In genomic region chr9:28136614-28137013, GRCm38 (mm10) we compare ENCODE assay signal across 22 mouse cellular contexts.
A peak's percentile ranks its signal among the peaks of the same experiment; 100 is the strongest.
DNase-seq lines count a peak whose midpoint lies in the region; ATAC-seq lines count a peak whose summit lies in the region.
"Had no signal": no experiment of that assay in that cellular context is flagged by ENCODE, and none has a peak within 500 bp of the region (broad histone marks: within the 10 kb centered on the region; RNA-seq: fewer than 3 reads in every experiment).

No protein-coding gene starts in this region.

- no peak overlapping the region for H3K9ac ChIP-seq in hindbrain, embryonic 12.5 days
- H3K9ac ChIP-seq in hindbrain, embryonic 16.5 days (ENCODE audit: low read depth, low read length): no peak overlapping the region
- no peak overlapping the region for H3K9ac ChIP-seq in midbrain, embryonic 14.5 days (replicated peaks; ENCODE audit: low read length)
- no peak overlapping the region for H3K9ac ChIP-seq in neural tube, embryonic 14.5 days (replicated peaks; ENCODE audit: low read depth, low read length)
- H3K9ac ChIP-seq: embryonic facial prominence, embryonic 12.5 days; liver, embryonic 15.5 days; midbrain, embryonic 12.5 days had no signal

- no peak overlapping the region for H3K27ac ChIP-seq in hindbrain, embryonic 12.5 days
- no peak overlapping the region for H3K27ac ChIP-seq in hindbrain, embryonic 16.5 days (ENCODE audit: low read depth, low read length)
- no peak overlapping the region for H3K27ac ChIP-seq in midbrain, embryonic 14.5 days (replicated peaks; ENCODE audit: low read depth, low read length)
- H3K27ac ChIP-seq in neural tube, embryonic 14.5 days (ENCODE audit: low read depth, low read length): no peak overlapping the region
- H3K27ac ChIP-seq: embryonic facial prominence, embryonic 12.5 days; kidney, postnatal 0 days; limb, embryonic 10.5 days; liver, embryonic 15.5 days; midbrain, embryonic 12.5 days had no signal

- H3K36me3 ChIP-seq in hindbrain, embryonic 12.5 days: no peaks in the 10 kb centered on the region
- no peaks in the 10 kb centered on the region for H3K36me3 ChIP-seq in hindbrain, embryonic 16.5 days (ENCODE audit: control insufficient read depth, insufficient read depth, low read length)
- no peaks in the 10 kb centered on the region for H3K36me3 ChIP-seq in midbrain, embryonic 14.5 days (ENCODE audit: control insufficient read depth, insufficient read depth, low read length)
- no peaks in the 10 kb centered on the region for H3K36me3 ChIP-seq in neural tube, embryonic 14.5 days (ENCODE audit: control insufficient read depth, insufficient read depth, low read length)
- H3K36me3 ChIP-seq: embryonic facial prominence, embryonic 12.5 days; limb, embryonic 10.5 days; liver, embryonic 15.5 days; midbrain, embryonic 12.5 days had no signal

- H3K4me3 ChIP-seq in hindbrain, embryonic 12.5 days: no peak overlapping the region
- H3K4me3 ChIP-seq in hindbrain, embryonic 16.5 days (ENCODE audit: low read length): no peak overlapping the region
- H3K4me3 ChIP-seq in midbrain, embryonic 14.5 days (replicated peaks; ENCODE audit: low read depth, low read length): no peak overlapping the region
- H3K4me3 ChIP-seq in neural tube, embryonic 14.5 days (ENCODE audit: low read depth, low read length): no peak overlapping the region
- H3K4me3 ChIP-seq: embryonic facial prominence, embryonic 12.5 days; limb, embryonic 10.5 days; liver, embryonic 15.5 days; midbrain, embryonic 12.5 days had no signal

- ATAC-seq in hindbrain, embryonic 12.5 days (ENCODE audit: low FRiP score): 0 out of 2 replicates have a peak, but pooled peaks have one; percentile 38
- ATAC-seq in hindbrain, embryonic 16.5 days: no peak
- no peak for ATAC-seq in midbrain, embryonic 14.5 days (ENCODE audit: low FRiP score, low TSS enrichment)
- peak; percentile 34; the same call in 1 of the 2 replicates for ATAC-seq in neural tube, embryonic 14.5 days (ENCODE audit: low read depth)

- no peak overlapping the region for H3K4me2 ChIP-seq in hindbrain, embryonic 12.5 days (replicated peaks)
- H3K4me2 ChIP-seq in hindbrain, embryonic 16.5 days (ENCODE audit: low read length): no peak overlapping the region
- no peak overlapping the region for H3K4me2 ChIP-seq in midbrain, embryonic 14.5 days (ENCODE audit: low read length)
- no peak overlapping the region for H3K4me2 ChIP-seq in neural tube, embryonic 14.5 days (ENCODE audit: low read depth, low read length)
- H3K4me2 ChIP-seq: embryonic facial prominence, embryonic 12.5 days; liver, embryonic 15.5 days; midbrain, embryonic 12.5 days had no signal

- DNase-seq in embryo, embryonic 10.5 days (ENCODE audit: low spot score): peak; percentile 62
- peak; percentile 27 for DNase-seq in midbrain, embryonic 14.5 days
- DNase-seq in natural killer cell, adult 2 months (ENCODE audit: low spot score in 2 of 2): no peak
- DNase-seq in lung, adult 18-20 months: no peak
- DNase-seq: adrenal gland, postnatal 25 days; cerebellum, adult 9-10 months; gastrocnemius, postnatal 36 days; heart, postnatal 36 days; kidney, adult 18-20 months; liver; lung, postnatal 4 days; right cerebral cortex, postnatal 14 days; spleen, adult 18-20 months; thymus, postnatal 14 days had no signal

- H3K4me1 ChIP-seq in hindbrain, embryonic 12.5 days: peaks cover 7% of the 10 kb centered on the region; the same call in 1 of the 2 replicates
- H3K4me1 ChIP-seq in hindbrain, embryonic 16.5 days (ENCODE audit: control insufficient read depth, insufficient read depth, low read depth, low read length): peaks cover 3% of the 10 kb centered on the region; the same call in 1 of the 2 replicates
- H3K4me1 ChIP-seq in midbrain, embryonic 14.5 days (ENCODE audit: control insufficient read depth, insufficient read depth, low read length): 0 out of 2 replicates have a peak, but pooled peaks cover 5% of the 10 kb centered on the region
- H3K4me1 ChIP-seq in neural tube, embryonic 14.5 days (ENCODE audit: control insufficient read depth, insufficient read depth, low read length): no peaks in the 10 kb centered on the region
- H3K4me1 ChIP-seq: embryonic facial prominence, embryonic 12.5 days; limb, embryonic 10.5 days; liver, embryonic 15.5 days had no signal

- WGBS in hindbrain, embryonic 12.5 days: 23% methylated on average over 2 of the region's 2 CpGs
- 9% methylated on average over 2 of the region's 2 CpGs for WGBS in hindbrain, embryonic 16.5 days
- WGBS in midbrain, embryonic 14.5 days: 10% methylated on average over 2 of the region's 2 CpGs
- 3% methylated on average over 2 of the region's 2 CpGs for WGBS in neural tube, embryonic 14.5 days

- no peaks in the 10 kb centered on the region for H3K27me3 ChIP-seq in hindbrain, embryonic 12.5 days
- H3K27me3 ChIP-seq in hindbrain, embryonic 16.5 days (replicated peaks; ENCODE audit: control insufficient read depth, insufficient read depth, low read length): no peaks in the 10 kb centered on the region
- no peaks in the 10 kb centered on the region for H3K27me3 ChIP-seq in midbrain, embryonic 14.5 days (ENCODE audit: control insufficient read depth, insufficient read depth, low read length)
- no peaks in the 10 kb centered on the region for H3K27me3 ChIP-seq in neural tube, embryonic 14.5 days (ENCODE audit: control insufficient read depth, insufficient read depth, low read length)
- H3K27me3 ChIP-seq: embryonic facial prominence, embryonic 12.5 days; liver, embryonic 15.5 days; midbrain, embryonic 12.5 days had no signal

- no peaks in the 10 kb centered on the region for H3K9me3 ChIP-seq in hindbrain, embryonic 12.5 days (replicated peaks)
- H3K9me3 ChIP-seq in hindbrain, embryonic 16.5 days (ENCODE audit: control insufficient read depth, low read length): no peaks in the 10 kb centered on the region
- H3K9me3 ChIP-seq in midbrain, embryonic 14.5 days (ENCODE audit: control insufficient read depth, low read length): no peaks in the 10 kb centered on the region
- no peaks in the 10 kb centered on the region for H3K9me3 ChIP-seq in neural tube, embryonic 14.5 days (ENCODE audit: control insufficient read depth, low read length)
- H3K9me3 ChIP-seq: embryonic facial prominence, embryonic 12.5 days; limb, embryonic 10.5 days; liver, embryonic 15.5 days; midbrain, embryonic 12.5 days had no signal

Comparison
In these comparisons a context has a peak if more than half of its experiments do, and no peak if none do; other contexts are left out.
1. ATAC-seq: peak in hindbrain, embryonic 12.5 days (single experiment) and neural tube, embryonic 14.5 days (single experiment); none in hindbrain, embryonic 16.5 days (single experiment) and midbrain, embryonic 14.5 days (single experiment).
2. DNase-seq: peak in embryo, embryonic 10.5 days (single experiment) and midbrain, embryonic 14.5 days (single experiment); none in natural killer cell, adult 2 months (0 of 2) and lung, adult 18-20 months (0 of 2).